In genomic region chr2:31878610-31879009, GRCm38 (mm10) we compare ENCODE assay signal across 19 mouse cellular contexts. TPM values are rescaled to one million over a fixed set of nuclear protein-coding genes. Genes with fewer than 3 reads are reported as not detected.
A peak's percentile ranks its signal among the peaks of the same experiment; 100 is the strongest.
DNase-seq lines count a peak whose midpoint lies in the region; ATAC-seq lines count a peak whose summit lies in the region.
"Had no signal": no experiment of that assay in that cellular context is flagged by ENCODE, and none has a peak within 500 bp of the region (broad histone marks: within the 10 kb centered on the region; RNA-seq: fewer than 3 reads in every experiment).

No protein-coding gene starts in this region.

- no peak for DNase-seq in neural tube, embryonic 10.5 days (ENCODE audit: extremely low spot score, low spot score)
- DNase-seq in frontal cortex, postnatal 14 days (ENCODE audit: low spot score in 2 of 2) = no peak
- no peak for DNase-seq in urinary bladder, postnatal 4 days (ENCODE audit: low spot score in 2 of 2)
- DNase-seq: adrenal gland, adult 2 months; adrenal gland, adult 8-10 months; adrenal gland, postnatal 10 days; adrenal gland, postnatal 14 days; adrenal gland, postnatal 25 days; B cell, adult 2 months; cerebellum, adult 11 months; cerebellum, adult 11-12 months; cerebellum, adult 18-20 months had no signal

- H3K27ac ChIP-seq in neural tube, embryonic 13.5 days (replicated peaks) = peak overlapping the region; percentile 67
- no peak overlapping the region for H3K27ac ChIP-seq in neural tube, embryonic 14.5 days (ENCODE audit: low read depth, low read length)
- no peak overlapping the region for H3K27ac ChIP-seq in neural tube, embryonic 15.5 days (replicated peaks)

- peaks cover 23% of the 10 kb centered on the region for H3K27me3 ChIP-seq in neural tube, embryonic 13.5 days
- H3K27me3 ChIP-seq in neural tube, embryonic 14.5 days (ENCODE audit: control insufficient read depth, insufficient read depth, low read length) = no peaks in the 10 kb centered on the region
- peaks cover 20% of the 10 kb centered on the region for H3K27me3 ChIP-seq in neural tube, embryonic 15.5 days (replicated peaks)

- WGBS in neural tube, embryonic 13.5 days = 48% methylated on average over 17 of the region's 17 CpGs
- WGBS in neural tube, embryonic 14.5 days = 39% methylated on average over 17 of the region's 17 CpGs
- 32% methylated on average over 17 of the region's 17 CpGs for WGBS in neural tube, embryonic 15.5 days

- H3K4me2 ChIP-seq in neural tube, embryonic 13.5 days = no peak overlapping the region
- no peak overlapping the region for H3K4me2 ChIP-seq in neural tube, embryonic 14.5 days (ENCODE audit: low read depth, low read length)
- H3K4me2 ChIP-seq in neural tube, embryonic 15.5 days = no peak overlapping the region

- H3K36me3 ChIP-seq in neural tube, embryonic 13.5 days = no peaks in the 10 kb centered on the region
- no peaks in the 10 kb centered on the region for H3K36me3 ChIP-seq in neural tube, embryonic 14.5 days (ENCODE audit: control insufficient read depth, insufficient read depth, low read length)
- no peaks in the 10 kb centered on the region for H3K36me3 ChIP-seq in neural tube, embryonic 15.5 days
- H3K36me3 ChIP-seq: G1E had no signal

- no peak overlapping the region for H3K4me3 ChIP-seq in neural tube, embryonic 13.5 days
- no peak overlapping the region for H3K4me3 ChIP-seq in neural tube, embryonic 14.5 days (ENCODE audit: low read depth, low read length)
- no peak overlapping the region for H3K4me3 ChIP-seq in neural tube, embryonic 15.5 days (replicated peaks)

- no peak for ATAC-seq in neural tube, embryonic 13.5 days (ENCODE audit: low read depth)
- ATAC-seq in neural tube, embryonic 14.5 days (ENCODE audit: low read depth) = peak; percentile 62; the same call in 1 of the 2 replicates
- peak; percentile 55; the same call in 1 of the 2 replicates for ATAC-seq in neural tube, embryonic 15.5 days (ENCODE audit: low FRiP score)
- ATAC-seq: activated CD4-positive, CD25-positive, alpha-beta regulatory T cell, adult 4 months; CD4-positive, CD25-positive, alpha-beta regulatory T cell, adult 4 months; Patski had no signal

- no peak overlapping the region for H3K9ac ChIP-seq in neural tube, embryonic 13.5 days
- no peak overlapping the region for H3K9ac ChIP-seq in neural tube, embryonic 14.5 days (replicated peaks; ENCODE audit: low read depth, low read length)
- no peak overlapping the region for H3K9ac ChIP-seq in neural tube, embryonic 15.5 days (replicated peaks)

- no peaks in the 10 kb centered on the region for H3K9me3 ChIP-seq in neural tube, embryonic 13.5 days
- H3K9me3 ChIP-seq in neural tube, embryonic 14.5 days (ENCODE audit: control insufficient read depth, low read length) = no peaks in the 10 kb centered on the region
- H3K9me3 ChIP-seq in neural tube, embryonic 15.5 days (replicated peaks) = no peaks in the 10 kb centered on the region
- H3K9me3 ChIP-seq: G1E had no signal

- H3K4me1 ChIP-seq in neural tube, embryonic 13.5 days (replicated peaks) = peaks cover 53% of the 10 kb centered on the region
- H3K4me1 ChIP-seq in neural tube, embryonic 14.5 days (ENCODE audit: control insufficient read depth, insufficient read depth, low read length) = peaks cover 19% of the 10 kb centered on the region; the same call in 1 of the 2 replicates
- peaks cover 35% of the 10 kb centered on the region for H3K4me1 ChIP-seq in neural tube, embryonic 15.5 days

RNA-seq across cellular contexts. Expression of gene Lamc3, which starts 8.5 kb away (rescaled TPM):
- 5.3 and 5.7 TPM in 2 replicates for polyA plus RNA-seq in neural tube, embryonic 13.5 days (2015; fragmentation: Nextera tagmentation; extraction: Ambion mirVana)
- polyA plus RNA-seq in neural tube, embryonic 14.5 days (2014; fragmentation: Nextera tagmentation; extraction: Ambion mirVana) = 0.60 and 4.9 TPM in 2 replicates
- 4.1 and 4.2 TPM in 2 replicates for polyA plus RNA-seq in neural tube, embryonic 15.5 days (2015; fragmentation: Nextera tagmentation; extraction: Ambion mirVana)
- polyA plus RNA-seq: activated CD4-positive, CD25-positive, alpha-beta regulatory T cell, adult 4 months; CD4-positive, CD25-positive, alpha-beta regulatory T cell, adult 4 months; G1E had no signal

RNA-seq across cellular contexts. Expression of gene Fibcd1, which starts 32.8 kb away (rescaled TPM):
- 2.8 and 3.1 TPM in 2 replicates for polyA plus RNA-seq in neural tube, embryonic 13.5 days (2015; fragmentation: Nextera tagmentation; extraction: Ambion mirVana)
- 3.8 and 4.3 TPM in 2 replicates for polyA plus RNA-seq in neural tube, embryonic 14.5 days (2014; fragmentation: Nextera tagmentation; extraction: Ambion mirVana)
- 4.9 and 6.4 TPM in 2 replicates for polyA plus RNA-seq in neural tube, embryonic 15.5 days (2015; fragmentation: Nextera tagmentation; extraction: Ambion mirVana)
- polyA plus RNA-seq: activated CD4-positive, CD25-positive, alpha-beta regulatory T cell, adult 4 months; G1E had no signal
